Mouse (Mus musculus): ENCODE data around the gene Tyw5.
A peak's percentile ranks its signal among the peaks of the same experiment; 100 is the strongest.

Gene Tyw5

DNA sequence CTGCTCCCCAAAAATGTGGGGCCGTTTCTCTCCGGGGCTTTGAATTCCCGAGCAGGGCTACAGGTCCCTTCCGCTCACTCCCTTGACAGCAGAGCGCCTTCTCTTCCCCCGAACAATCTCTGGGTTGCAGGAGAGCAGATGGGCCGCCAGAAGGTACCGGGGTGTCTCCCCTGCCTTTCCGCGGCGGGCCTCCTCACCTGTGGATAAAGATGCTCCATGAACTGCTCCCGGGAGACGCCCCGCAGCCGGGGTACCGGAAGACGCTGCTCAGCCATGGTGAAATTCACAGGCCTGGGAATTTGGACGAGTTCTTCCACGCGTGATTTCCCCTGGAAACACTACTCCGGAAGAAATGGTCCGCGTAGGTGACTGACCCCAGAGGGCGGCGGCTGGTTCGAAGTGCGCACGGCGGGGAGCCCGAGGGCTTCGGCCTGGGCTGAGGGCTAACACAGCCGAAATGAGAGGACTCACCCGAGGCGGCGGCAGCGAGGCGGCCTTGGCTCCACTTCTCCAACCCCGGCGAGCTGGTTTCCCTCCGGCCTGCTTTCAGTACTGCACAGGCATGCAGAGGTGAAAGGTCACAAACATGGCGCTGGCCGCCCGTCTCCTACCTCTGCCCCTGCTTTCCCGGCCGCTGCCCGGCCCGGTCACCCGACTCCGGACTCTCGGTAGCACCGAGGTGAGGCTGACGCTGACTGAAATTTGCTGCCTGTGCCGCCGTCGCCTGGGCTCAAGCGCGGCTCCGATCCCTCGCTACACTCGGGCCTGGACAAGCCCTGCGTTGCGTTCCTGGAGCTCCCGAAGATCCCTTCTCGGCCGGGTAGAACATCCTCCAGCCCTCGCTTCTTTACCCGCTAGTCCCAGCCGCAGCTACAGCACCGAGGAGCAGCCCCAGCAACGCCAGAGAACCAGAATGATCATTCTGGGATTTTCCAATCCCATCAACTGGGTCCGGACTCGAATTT, at the start of gene Tyw5, which contains the start of gene Maip1:
TSS of gene Tyw5 (minus strand) at position 915 of the 965 bp plus-strand sequence.
TSS of gene Maip1 (plus strand) at position 142 of the 965 bp plus-strand sequence.
- DNase-seq (ENCODE audit: low spot score in 2 of 2), result peak; percentile 76 to 82

DNA sequence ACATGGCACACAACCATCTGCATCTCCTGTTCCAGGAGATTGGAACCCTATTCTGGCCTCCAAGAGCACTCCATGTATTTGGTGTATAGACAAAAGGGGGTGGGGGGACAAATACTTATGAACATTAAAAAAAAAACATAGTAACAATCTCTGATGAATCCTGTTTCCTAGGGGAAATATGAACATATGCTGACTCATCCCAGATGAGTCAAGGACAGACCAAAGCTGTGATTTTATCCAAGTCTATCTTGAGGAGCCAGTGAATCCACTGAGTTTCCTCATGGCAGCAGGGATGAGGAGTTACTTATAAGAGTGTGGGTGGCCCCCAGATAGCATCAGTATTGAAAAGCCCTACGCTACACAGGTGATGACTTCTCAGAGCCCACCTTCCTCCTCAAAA, 43.3 kb upstream of the Tyw5 start:
- no peak for DNase-seq (ENCODE audit: low spot score in 2 of 2)

DNA sequence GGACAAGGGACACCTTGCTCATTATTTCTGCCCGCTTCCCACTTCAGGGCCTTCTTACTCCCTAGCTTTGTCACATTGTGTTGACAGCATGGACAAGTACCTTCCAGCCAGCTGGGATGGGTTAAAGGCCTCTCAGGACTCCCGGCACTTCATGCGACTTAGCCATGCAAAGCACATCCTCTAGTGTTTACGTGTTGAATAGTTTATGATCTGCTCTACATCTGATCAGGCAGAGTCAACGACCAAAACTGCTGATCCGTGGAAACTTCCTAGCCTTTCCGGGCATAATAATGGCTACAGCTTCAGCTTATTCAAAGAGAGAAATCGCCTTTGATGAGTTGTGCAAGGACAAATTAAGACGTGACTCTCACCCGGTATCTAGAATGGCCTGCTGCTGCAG, 38.8 kb upstream of the Tyw5 start:
- no peak for DNase-seq (ENCODE audit: low spot score in 2 of 2)

GRCm38 (mm10) chr1:57440771-57441170, 33.9 kb upstream of the Tyw5 start:
- no peak for DNase-seq (ENCODE audit: low spot score in 2 of 2)

- no peak for DNase-seq (ENCODE audit: low spot score in 2 of 2)
These were observed 32.1 kb upstream of the Tyw5 start for GRCm38 (mm10) chr1:57439026-57439425.

DNA sequence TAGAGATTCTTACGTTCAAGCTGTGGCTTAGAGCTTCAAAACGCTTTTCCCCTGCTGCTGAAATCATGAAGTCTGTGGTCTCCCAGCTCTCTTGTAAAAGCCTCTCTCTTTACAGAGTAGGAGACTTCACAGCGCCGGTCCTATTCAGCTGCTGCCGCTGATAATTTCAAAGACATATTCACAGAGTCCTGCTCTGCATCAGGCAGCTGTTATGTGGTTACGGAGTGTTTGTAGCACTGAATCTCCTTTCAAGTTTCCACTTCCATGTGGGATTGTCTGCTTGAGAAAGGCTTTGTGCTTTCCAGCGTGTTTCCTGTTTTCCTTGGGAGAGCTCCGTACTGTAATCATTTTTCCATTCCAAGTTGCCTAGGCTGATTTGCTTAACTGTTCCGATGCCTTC, 30.1 kb upstream of the Tyw5 start:
- peak in 1 of 2 experiments; percentile 13 for DNase-seq (ENCODE audit: low spot score in 2 of 2)

DNA sequence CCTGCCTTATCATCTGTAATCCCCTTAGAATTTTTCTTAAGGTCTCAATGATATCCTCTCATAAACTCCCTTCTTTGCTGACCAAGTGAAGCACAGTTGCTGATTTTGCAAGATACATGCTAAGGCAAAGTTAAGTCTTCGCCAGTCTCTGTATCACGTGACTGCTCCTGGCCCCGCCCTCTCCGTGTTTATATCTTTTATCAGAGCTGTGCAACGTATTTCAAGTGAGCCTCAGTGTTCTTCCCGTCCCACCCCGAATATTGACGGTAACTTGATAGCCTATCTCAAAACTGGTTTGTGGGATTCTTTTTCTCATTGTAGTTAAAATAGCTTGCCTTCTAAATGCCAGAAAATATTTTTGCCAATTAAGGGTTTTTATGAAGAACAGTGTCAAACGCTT, 29.5 kb upstream of the Tyw5 start:
- no peak for DNase-seq (ENCODE audit: low spot score in 2 of 2)

GRCm38 (mm10) chr1:57433141-57433540, 26.2 kb upstream of the Tyw5 start:
- no peak for DNase-seq (ENCODE audit: low spot score in 2 of 2)

DNA sequence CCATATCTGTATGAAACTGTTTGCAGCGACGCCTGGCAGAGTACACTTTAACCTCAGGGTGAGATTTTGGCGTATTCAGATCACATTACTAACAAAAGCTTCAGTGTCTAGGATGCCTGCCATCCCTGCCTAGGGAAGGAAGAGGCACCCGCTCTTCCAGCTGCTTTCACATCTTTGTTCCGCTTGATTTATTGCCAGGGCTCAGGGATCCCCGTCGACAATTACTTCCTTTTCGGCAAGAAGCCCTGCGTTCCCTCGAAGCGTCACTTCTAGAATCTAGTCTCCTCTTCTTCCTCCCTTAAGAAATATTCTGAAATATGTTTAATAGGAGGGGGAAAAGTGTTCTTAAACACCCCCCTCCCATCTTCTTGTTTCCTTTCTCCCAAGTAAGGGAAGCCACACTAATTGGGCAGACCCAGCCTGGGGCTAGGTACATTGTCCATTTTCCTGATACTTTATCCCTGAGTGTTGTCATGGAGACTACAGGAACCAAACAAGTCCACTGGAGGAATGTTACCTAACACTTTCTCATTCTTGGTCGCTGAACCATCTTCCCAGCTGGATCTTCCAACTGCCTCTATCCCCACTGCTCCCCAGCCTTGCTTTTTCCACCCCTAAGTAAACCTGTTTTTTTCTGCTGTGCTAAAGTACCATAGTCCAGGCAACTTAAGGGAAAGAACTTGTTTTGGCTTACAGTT, 23.0 kb upstream of the Tyw5 start:
- peak in 1 of 2 experiments; percentile 14 for DNase-seq (ENCODE audit: low spot score in 2 of 2)

- DNase-seq (ENCODE audit: low spot score in 2 of 2), result peak; percentile 77 to 88
These were observed 21.7 kb upstream of the Tyw5 start for GRCm38 (mm10) chr1:57428368-57429308.

DNA sequence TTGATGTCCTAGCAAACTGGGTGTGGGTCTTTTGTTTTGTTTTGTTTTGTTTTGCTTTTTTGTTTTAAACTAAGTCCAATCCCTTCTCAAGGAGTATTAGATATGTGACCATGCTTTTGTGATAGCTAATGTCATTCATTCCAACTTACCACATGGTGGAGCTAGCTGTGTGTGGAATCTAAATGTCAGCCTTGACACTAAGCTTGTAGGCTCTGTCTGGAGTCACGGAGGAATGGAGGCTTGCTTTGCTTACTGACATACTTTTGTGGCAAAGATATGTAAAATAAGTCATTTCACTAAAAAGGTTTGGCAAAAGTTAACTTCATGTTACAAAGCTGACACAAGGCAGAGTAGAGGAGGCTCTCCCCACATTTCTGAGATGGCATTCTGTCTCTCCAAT, 16.8 kb upstream of the Tyw5 start:
- DNase-seq (ENCODE audit: low spot score in 2 of 2), result no peak

DNA sequence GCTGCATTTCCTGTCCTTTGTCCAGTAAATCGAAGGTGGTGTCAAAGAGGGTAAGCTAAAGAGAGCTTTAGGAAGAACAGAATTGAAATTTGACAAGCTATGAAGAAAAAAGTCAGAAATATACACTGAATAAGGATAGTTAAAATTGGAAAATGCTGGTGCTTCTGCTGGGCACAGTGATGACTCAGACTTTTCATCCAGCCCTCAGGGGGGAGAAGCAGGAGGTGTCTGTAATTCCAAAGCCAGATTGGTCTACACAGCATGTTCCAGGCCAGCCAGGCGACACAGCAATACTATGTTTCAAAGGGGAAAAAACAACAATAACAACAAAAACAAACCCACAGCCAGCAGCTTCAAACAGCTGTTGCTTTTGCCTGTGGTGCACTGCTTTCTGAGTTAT, 6.5 kb upstream of the Tyw5 start:
- DNase-seq (ENCODE audit: low spot score in 2 of 2), result no peak

- no peak for DNase-seq (ENCODE audit: low spot score in 2 of 2)
These were observed 2.1 kb upstream of the Tyw5 start for GRCm38 (mm10) chr1:57408994-57409393.

- DNase-seq (ENCODE audit: low spot score in 2 of 2), result no peak
These were observed 4.8 kb downstream of the Tyw5 start for GRCm38 (mm10) chr1:57402116-57402515.

DNA sequence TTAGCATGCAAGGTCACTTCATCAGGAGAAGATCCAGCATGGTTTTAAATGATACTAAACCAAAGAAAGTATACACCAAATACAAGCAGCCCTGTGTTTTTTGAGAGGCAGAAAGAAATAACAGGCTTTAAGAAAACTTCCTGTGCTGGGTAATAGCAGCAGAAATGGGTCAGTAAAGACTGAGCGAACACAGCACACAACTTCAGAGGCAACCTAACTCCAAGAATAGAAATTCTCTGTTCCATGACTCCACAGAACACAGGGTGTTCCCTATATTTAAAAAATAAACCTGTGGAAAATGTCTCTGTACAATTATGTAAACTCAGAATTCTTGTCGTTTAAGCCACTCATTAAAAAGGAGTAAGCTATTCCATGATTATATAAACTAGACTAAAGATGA, 6.0 kb downstream of the Tyw5 start:
- DNase-seq (ENCODE audit: low spot score in 2 of 2), result no peak

GRCm38 (mm10) chr1:57400321-57400720, 6.6 kb downstream of the Tyw5 start:
- DNase-seq (ENCODE audit: low spot score in 2 of 2), result no peak

DNA sequence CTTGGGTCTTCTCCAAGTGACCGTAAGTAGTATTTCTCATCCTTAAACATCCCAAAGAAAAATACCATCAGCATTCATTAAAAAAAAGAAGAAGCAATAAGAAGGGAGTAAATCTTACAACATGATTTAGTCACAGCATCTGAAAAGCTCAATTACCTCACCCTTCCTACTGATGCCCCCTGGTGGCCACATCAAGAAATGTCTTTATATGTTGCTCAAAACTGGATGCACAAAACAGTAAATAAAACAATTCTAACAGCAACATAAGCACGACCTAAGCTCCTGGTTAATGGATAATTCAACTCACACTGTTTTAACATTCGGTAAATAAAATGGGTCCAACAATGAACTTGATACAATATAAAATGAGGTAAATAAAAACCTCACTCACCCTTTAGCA, 12.8 kb downstream of the Tyw5 start:
- peak in 1 of 2 experiments; percentile 43 for DNase-seq (ENCODE audit: low spot score in 2 of 2)

GRCm38 (mm10) chr1:57392417-57392816, 14.5 kb downstream of the Tyw5 start:
- DNase-seq (ENCODE audit: low spot score in 2 of 2), result no peak

DNA sequence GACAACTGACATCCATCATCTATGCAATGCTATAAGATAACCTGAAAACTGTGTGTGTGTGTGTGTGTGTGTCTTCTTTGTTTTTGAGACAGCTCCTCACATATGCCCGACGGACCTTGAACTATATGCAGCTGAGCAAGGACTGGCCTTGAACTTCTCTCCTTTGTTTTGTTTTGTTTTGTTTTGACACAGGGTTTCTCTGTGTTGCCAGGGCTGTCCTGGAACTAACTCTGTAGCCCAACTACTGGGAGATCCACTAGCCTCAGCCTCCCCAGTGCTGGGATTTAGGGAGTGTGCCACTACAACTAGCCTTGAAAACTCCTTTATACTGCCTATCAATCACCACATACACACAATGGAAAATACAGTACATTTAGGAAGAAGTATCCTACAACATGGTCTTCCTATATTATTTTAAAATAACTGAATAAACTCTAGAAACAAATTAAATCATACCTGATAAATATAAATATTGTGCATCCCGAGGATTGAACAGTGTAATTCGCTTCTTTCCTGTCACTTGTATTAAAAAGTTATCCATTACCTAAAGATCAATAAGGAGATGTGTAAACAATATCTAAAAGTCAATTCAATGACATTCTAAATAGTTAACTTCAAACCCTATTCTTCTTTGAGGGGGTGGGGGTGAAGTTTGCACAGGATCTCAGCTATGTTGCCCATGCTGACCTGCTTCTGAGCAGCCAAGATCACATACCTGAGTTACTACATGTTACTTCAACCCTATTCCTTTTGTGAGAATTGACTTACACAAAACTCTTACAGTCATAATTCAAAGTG, 15.7 kb downstream of the Tyw5 start:
- DNase-seq (ENCODE audit: low spot score in 2 of 2), result no peak

- DNase-seq (ENCODE audit: low spot score in 2 of 2), result no peak
These were observed 18.3 kb downstream of the Tyw5 start for GRCm38 (mm10) chr1:57388402-57389155.

Data from frontal cortex, postnatal 14 days (tissue).